Mouse (Mus musculus): ENCODE data around the gene Olfr412.

Gene Olfr412

GRCm38 (mm10) chr11:74413449-74413972 lies 51.6 kb downstream of the Olfr412 start:
- no peak for DNase-seq (ENCODE audit: low read depth, low spot score)

- DNase-seq (ENCODE audit: low read depth, low spot score): no peak
Observed at GRCm38 (mm10) chr11:74414112-74414511, 52.2 kb downstream of the Olfr412 start.

DNA sequence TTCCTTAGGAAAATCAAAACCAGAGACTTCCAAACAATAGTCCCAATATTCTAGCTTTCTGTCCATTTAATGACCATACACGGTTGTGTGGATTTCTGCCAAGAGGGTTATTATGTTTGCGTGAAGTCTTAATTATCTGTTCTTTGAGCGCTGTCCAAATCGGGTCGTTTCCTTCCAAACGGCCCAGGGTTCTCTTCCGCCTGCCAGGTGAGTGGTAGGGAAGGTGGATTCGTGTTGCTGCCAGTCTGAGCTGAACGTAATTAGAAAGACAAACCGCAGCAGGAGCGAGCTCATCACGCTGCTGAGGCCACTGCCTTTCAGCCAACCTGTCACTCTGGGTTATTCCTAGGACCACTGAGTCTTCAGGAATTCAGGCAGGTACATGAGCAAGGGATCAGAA lies 53.9 kb downstream of the Olfr412 start:
- no peak for DNase-seq (ENCODE audit: low read depth, low spot score)

All from retina, postnatal 7 days (tissue).